Mouse (Mus musculus) CD4-positive helper T cell, adult 2 months (primary cell): ENCODE data around the gene Carm1.
A peak's percentile ranks its signal among the peaks of the same experiment; 100 is the strongest.
"Not testable (repeated sequence)": the region's sequence is repeated elsewhere in the genome, so short reads cannot be mapped to it uniquely, and the experiment has no call there.

ENCODE experiments used
- DNase-seq: peaks from one replicate; pipeline ENCODE4 v3.0.0-alpha.2; 2012; ENCODE audit warnings: low read depth, missing footprints, low spot score

The Carm1 gene

GRCm38 (mm10) chr9:21546789-21547074, at the start of gene Carm1:
Carm1 (plus strand) TSS chr9:21546894.
- DNase-seq, result no peak

- DNase-seq, result no peak
These were observed 49.6 kb upstream of the Carm1 start for GRCm38 (mm10) chr9:21497050-21497542.

GRCm38 (mm10) chr9:21497664-21498063, 49.0 kb upstream of the Carm1 start:
- DNase-seq, result no peak

- DNase-seq, result no peak
These were observed 48.3 kb upstream of the Carm1 start for GRCm38 (mm10) chr9:21498284-21498902.

GRCm38 (mm10) chr9:21503352-21503751, 43.3 kb upstream of the Carm1 start:
- no peak for DNase-seq

- DNase-seq, result no peak
These were observed 40.9 kb upstream of the Carm1 start for GRCm38 (mm10) chr9:21505767-21506166.

- no peak for DNase-seq
These were observed 38.8 kb upstream of the Carm1 start for GRCm38 (mm10) chr9:21507753-21508430.

- no peak for DNase-seq
These were observed 37.8 kb upstream of the Carm1 start for GRCm38 (mm10) chr9:21508871-21509404.

- peak; percentile 81 for DNase-seq
These were observed 36.7 kb upstream of the Carm1 start, which contains the start of gene Tmed1 for GRCm38 (mm10) chr9:21509772-21510688. Tmed1 (minus strand) TSS chr9:21510252.

GRCm38 (mm10) chr9:21510689-21511015, 36.0 kb upstream of the Carm1 start:
- DNase-seq, result no peak

- DNase-seq, result no peak
These were observed 35.6 kb upstream of the Carm1 start for GRCm38 (mm10) chr9:21511052-21511451.

- no peak for DNase-seq
These were observed 33.2 kb upstream of the Carm1 start for GRCm38 (mm10) chr9:21513466-21513865.

GRCm38 (mm10) chr9:21517947-21518495, 28.7 kb upstream of the Carm1 start:
- DNase-seq, result no peak

- not testable (repeated sequence) for DNase-seq
These were observed 28.0 kb upstream of the Carm1 start for GRCm38 (mm10) chr9:21518690-21519089.

GRCm38 (mm10) chr9:21525142-21525936, 21.4 kb upstream of the Carm1 start:
- peak; percentile 40 for DNase-seq

- peak; percentile 56 for DNase-seq
These were observed 20.6 kb upstream of the Carm1 start, which contains the start of gene AB124611 for GRCm38 (mm10) chr9:21525937-21526633. AB124611 (plus strand) TSS chr9:21526176.

- no peak for DNase-seq
These were observed 20.1 kb upstream of the Carm1 start for GRCm38 (mm10) chr9:21526634-21526944.

GRCm38 (mm10) chr9:21527100-21527801, 19.4 kb upstream of the Carm1 start:
- no peak for DNase-seq

GRCm38 (mm10) chr9:21527917-21528324, 18.8 kb upstream of the Carm1 start:
- DNase-seq, result no peak

- no peak for DNase-seq
These were observed 10.2 kb upstream of the Carm1 start for GRCm38 (mm10) chr9:21536501-21536900.
